Mouse (Mus musculus): Measurements from ENCODE around the gene Vdr.
"Not testable (repeated sequence)": the region's sequence is repeated elsewhere in the genome, so short reads cannot be mapped to it uniquely, and the experiment has no call there.

The Vdr gene

GRCm38 (mm10) chr15:97878696-97879328, 31.6 kb downstream of the Vdr start:
- no peak for DNase-seq (ENCODE audit: low spot score)

DNA sequence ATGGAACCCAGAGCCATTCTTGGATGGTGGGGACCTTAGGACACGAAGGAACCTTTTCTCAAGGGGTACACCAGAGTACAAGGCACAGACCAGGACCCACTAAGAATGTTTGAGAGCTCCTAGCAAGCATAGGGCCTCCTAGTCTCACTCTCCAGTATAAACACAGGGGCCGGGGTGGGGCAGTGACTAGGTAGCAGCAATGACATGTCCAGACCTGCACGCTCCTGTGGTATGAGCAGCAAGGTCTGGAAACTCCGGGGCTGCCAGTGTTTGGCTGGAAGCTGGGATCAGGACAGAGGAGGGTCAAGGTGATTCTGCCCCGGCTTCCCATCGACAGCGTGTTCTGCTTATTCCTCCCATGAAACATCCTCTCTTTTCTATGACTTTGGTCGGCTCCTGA, 34.6 kb downstream of the Vdr start:
- no peak for DNase-seq (ENCODE audit: low spot score)

- DNase-seq (ENCODE audit: low spot score): no peak
Observed at GRCm38 (mm10) chr15:97873717-97874116, 36.7 kb downstream of the Vdr start.

- no peak for DNase-seq (ENCODE audit: low spot score)
Observed at GRCm38 (mm10) chr15:97872161-97872560, 38.3 kb downstream of the Vdr start.

GRCm38 (mm10) chr15:97871055-97872030, 39.1 kb downstream of the Vdr start:
- DNase-seq (ENCODE audit: low spot score): no peak

GRCm38 (mm10) chr15:97870116-97870515, 40.3 kb downstream of the Vdr start:
- not testable (repeated sequence) for DNase-seq (ENCODE audit: low spot score)

DNA sequence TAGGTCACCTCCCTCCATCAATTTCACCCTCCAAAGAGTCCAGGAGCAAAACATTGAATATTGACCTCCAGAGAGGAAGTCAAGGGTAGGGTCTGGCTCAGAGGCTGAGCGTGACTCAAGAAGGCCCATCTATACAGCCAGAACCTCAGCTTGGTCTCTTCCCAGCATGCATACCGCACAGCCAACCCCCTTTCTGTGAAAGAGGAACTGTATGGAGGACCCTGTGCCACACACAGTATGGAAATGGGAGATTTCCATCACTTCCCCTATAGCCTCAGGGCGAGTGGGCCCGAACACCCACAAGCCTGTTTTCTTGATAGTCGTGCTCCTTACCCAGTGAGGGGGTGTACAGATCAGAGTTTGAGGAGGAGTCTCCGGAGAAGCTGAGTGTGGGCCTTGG, 41.4 kb downstream of the Vdr start:
- DNase-seq (ENCODE audit: low spot score): no peak

DNA sequence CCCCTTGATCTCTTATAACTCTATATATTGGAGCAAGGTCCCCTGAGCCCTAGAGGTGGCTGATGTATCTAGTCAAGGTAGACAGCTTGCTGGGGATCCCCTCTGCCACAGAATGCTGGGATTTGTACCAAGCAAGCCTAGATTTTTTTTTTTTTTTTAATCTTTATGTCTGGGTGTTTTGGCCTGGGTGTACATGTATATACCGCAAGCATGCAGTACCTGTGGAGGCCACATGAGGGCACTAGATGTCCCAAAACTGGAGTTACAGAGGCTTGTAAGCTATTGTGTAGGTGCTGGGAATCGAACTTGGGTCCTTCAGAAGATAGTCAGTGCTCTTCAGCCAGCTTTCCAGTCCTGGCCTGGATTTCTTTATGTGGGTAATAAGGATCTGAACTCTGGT, 44.4 kb downstream of the Vdr start:
- no peak for DNase-seq (ENCODE audit: low spot score)

DNA sequence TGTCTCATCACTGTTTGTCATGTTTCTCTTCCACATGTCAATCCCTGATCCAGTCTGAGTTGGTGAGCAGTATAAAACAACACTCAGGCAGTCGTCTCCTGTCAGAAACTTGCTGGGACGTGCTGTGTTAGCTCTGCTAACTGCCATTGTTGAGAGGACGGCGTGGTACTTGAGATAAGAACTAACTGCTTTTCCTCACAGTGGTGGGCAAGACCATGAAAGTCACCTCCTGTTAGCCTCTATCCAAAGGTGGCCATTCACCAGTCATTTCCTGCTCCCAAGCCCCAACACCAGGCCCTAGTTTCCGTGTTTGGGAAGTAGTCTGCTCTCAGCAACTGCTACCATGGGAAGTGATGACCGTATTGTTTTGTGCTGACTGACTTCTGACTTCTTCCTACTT, 45.3 kb downstream of the Vdr start:
- no peak for DNase-seq (ENCODE audit: low spot score)

DNA sequence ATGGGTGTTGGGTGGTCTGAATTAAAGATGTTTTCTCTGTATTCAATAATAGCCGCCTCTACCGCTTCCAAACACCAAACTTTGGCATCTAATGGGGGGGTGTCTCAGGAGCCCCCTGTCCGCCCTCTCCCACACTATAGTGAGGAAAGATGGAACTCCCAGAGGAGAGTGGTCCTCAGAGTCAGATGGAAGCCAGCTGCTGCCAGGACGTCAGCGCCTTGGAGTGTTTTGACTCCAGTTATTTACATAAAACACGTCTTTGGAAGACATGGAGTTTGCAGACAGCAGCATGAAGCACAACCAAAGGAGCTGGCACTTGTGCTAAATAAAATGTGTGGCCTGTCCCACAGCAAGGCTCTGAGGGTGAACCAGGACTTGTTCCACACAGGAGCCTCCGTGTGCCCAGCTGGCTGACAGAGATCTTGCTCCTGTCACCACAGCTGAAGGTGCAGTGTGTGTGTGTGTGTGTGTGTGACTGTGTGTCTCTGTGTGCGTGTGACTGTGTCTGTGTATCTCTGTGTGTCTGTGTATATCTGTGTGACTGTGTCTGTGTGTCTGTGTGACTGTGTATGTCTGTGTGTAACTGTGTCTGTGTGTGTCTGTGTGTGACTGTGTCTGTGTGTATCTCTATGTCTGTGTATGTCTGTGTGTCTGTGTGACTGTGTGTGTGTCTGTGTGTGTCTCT, 45.9 kb downstream of the Vdr start:
- no peak for DNase-seq (ENCODE audit: low spot score)

DNA sequence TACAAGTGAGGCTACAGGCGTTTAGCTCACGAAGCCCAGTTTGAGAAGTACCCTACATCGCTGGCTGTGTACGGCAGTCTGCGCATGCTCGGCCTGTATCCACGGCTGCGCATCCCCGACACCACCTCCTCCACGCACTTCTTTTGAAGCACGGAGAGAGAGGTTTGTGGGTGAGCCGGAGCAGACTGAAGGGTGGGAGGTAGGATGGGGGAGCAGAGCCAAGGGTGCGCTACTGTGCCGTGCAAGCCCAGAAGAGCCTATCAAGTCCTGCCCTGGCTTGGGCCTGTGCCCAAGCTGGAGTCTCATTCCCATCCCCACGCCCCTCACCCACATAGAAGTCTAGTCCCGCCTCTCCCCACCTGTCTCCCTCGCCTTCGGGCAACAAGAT, 46.9 kb downstream of the Vdr start:
- DNase-seq (ENCODE audit: low spot score): no peak

- DNase-seq (ENCODE audit: low spot score): no peak
Observed at GRCm38 (mm10) chr15:97862881-97863493, 47.4 kb downstream of the Vdr start.

- no peak for DNase-seq (ENCODE audit: low spot score)
Observed at GRCm38 (mm10) chr15:97860353-97860752, 50.1 kb downstream of the Vdr start.

- DNase-seq (ENCODE audit: low spot score): no peak
Observed at GRCm38 (mm10) chr15:97858431-97858830, 52.0 kb downstream of the Vdr start.

DNA sequence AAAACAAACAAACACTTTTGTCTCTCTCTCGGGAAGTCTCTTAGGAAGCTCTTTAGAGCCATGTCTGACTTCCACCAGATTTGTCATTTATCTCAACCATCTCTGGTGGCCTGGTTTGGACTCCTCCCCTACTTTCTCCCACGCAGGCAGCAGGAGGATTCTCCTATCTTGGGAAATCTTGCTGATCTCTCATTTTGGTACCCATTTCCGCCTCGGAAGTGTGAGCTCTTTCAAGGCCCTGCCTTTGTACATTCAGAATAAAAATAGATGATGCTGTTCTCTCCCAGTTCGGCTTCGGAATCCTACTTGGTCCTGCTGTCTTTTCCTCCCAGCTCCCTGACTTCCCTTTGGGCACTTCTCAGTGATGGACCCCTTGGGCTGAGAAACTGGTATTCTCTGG, 55.9 kb downstream of the Vdr start:
- no peak for DNase-seq (ENCODE audit: low spot score)

DNA sequence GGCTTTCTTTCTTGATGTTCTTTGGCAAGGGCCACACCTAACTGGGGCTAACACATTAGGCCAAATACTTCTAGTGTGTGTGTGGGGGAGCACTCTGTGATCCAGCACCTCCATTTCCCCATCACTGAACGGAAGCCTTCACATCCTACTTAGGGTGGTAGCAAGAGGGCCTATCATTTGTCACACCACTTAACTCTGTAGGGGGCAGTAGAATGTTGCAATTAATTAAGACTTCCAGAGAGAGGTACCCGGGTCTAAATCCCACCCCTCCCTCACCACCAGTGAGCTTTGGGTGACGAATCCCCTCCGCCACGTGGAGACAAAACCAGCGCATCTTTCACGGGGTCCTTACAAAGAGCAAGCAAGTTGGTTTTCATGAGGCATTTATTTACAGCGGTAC, 56.4 kb downstream of the Vdr start:
- DNase-seq (ENCODE audit: low spot score): no peak

DNA sequence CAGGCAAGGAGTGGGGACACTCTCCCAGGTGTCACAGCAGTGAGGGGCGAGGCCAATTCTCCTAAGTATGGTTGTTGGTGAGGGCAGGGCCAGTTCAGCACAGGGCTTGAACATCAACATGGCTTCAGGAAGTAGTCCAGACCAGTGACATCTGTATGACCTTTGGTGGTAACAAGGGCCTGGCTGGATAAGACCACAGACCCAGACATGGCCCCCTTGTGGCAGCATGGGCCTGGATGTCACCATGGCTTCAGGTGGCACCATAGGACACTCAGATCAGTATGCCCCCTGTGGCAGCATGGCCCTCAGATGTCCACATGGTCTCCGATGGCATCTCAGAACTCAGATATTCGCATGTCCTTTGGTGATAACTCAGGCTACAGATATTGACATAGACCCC, 58.1 kb downstream of the Vdr start:
- no peak for DNase-seq (ENCODE audit: low spot score)

DNA sequence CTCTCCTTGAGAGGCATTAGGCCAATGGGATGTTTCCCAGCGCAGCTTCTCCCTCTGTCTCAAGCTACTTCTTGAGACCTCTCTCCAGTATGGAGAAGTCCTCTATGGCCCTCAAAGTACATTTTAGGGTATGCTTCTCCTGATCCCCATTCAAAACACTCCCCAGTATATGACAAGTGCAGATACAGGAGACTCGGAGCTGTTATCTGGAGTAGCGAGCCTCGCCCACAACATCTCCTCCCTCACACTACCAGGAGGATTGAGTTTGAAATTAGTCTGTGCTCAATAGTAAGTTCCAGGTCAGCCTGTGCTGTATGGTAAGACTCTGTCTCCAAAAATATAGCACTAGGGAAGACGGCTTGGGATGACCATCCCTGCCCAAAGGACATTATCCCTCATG, 59.4 kb downstream of the Vdr start:
- no peak for DNase-seq (ENCODE audit: low spot score)

DNA sequence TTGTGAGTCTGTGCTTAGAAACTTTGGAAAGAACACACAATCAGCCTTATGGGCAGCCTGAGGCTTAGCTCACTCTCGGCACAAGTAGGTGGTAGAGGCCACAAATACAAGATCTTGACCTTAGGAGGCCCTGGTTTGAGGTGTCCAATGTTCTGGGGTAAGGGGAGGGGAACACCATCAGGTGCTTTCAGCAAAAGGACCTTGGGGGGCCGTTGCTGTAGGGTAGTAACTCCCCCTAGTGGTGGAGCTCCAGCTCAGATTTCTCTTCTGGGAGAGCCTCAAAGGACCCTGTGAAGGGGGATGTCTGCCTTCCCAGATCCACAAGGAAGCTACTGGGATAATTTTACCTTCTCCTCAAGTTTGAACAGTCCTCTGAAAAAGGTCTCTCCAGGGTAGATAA, 60.0 kb downstream of the Vdr start:
- no peak for DNase-seq (ENCODE audit: low spot score)

DNA sequence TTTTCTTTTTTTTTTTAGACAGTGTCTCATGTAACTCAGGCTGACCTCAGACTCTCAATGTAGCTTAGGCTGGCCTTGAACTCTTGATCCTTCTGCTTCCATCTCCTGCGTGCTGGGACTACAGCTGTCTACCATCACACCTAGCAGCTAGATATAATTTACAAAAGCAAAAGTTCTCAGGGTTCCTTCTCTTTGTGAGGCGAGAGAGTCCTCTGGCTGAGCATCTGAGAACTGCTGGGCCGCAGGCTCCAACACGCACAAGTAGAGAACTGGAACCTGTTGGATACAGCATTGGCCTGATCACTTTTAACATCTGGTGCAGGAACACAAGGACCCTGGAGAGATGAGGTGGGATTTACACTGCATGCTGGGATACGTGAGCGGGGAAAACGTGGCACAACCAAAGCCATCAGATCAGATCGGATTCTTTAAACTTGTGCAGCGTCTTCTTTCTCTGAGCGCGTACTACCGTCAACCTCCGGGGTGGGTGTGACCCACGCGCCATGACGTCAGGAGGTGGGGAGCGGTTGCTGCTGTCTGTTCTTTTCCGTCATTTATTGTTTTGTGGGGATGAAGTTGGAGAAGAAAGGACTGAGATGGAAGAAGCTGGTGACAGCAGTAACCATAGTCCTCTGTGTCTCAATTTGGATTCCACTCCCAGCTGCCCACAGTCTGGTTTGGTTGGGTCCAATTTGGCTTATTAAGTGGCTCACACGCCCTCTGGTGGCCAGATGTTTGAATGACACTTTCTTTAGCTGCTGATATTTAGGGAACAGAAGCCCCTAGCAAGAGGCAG, 61.1 kb downstream of the Vdr start:
- peak; percentile 90 for DNase-seq (ENCODE audit: low spot score)

DNA sequence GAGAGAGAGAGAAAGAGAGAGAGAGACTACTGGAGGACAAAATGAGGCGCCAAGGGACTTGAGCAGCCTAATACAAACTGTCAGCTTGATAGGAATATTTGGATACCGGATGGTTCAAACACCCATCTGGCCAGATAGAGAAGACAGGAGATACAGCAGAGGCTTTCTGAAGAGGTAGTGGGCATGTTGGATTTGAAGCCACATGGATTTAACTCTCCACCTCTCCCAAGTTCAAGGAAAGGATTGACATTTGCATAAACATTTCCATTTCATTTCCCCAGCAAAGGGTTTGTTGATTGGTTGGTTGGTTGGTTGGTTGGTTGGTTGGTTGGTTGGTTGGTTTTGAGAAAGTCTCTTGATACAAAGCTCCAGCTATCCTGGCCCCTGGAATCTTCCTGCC, 62.6 kb downstream of the Vdr start:
- DNase-seq (ENCODE audit: low spot score): no peak

DNA sequence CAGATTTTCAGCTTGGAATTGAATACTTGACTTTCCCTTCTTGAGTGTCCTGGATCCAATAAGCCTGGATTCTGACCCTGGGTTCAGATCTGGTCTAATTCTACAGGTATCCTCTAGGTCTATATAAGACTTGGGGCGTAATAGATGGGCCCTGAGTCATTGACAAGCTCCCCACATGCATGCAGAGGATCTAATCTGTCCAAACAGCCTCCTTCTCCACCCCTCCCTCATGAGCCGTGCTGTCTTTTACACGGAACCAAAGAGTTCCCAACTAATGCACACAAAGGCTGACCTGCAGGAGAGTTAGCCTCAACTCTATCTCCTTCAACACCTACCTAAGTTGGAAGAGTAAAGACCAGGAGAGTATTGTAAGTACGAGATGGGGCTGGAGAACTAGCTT, 63.1 kb downstream of the Vdr start:
- no peak for DNase-seq (ENCODE audit: low spot score)
